Mouse (Mus musculus) MEL (cell line): ENCODE results near the gene Arfip1.

Experiments used
- CTCF ChIP-seq, 3 experiments: IDR thresholded peaks in 2 of 3; conservative IDR thresholded peaks in 1 of 3; 2 replicates each; pipeline ENCODE4 v1.5.1; 2011 to 2012; ENCODE audit warnings: low read length in 3 of 3, low read depth in 2 of 3, mild to moderate bottlenecking in 2 of 3, improper control_type of control experiment in 1 of 3, inconsistent platforms in 1 of 3, mixed read lengths in 1 of 3, moderate library complexity in 1 of 3; ENCODE audit not compliant: control insufficient read depth in 1 of 3, insufficient read depth in 1 of 3, poor library complexity in 1 of 3, severe bottlenecking in 1 of 3
- E2F4 ChIP-seq: IDR thresholded peaks from 2 replicates; pipeline ENCODE4 v1.6.1; 2011; ENCODE audit warnings: low read depth, low read length, improper control_type of control experiment, borderline replicate concordance
- EP300 ChIP-seq, 2 experiments: IDR thresholded peaks; 2 replicates each; pipeline ENCODE4 v1.6.1; 2011; ENCODE audit warnings: improper control_type of control experiment in 2 of 2, low read length in 2 of 2, low read depth in 1 of 2, mild to moderate bottlenecking in 1 of 2
- ETS1 ChIP-seq: IDR thresholded peaks from 2 replicates; pipeline ENCODE4 v1.6.1; 2012; ENCODE audit warnings: low read depth, mild to moderate bottlenecking, inconsistent platforms, low read length, improper control_type of control experiment, moderate library complexity
- GATA1 ChIP-seq: IDR thresholded peaks from 2 replicates; pipeline ENCODE4 v1.6.1; 2011; ENCODE audit warnings: low read depth, low read length, improper control_type of control experiment
- MYB ChIP-seq: IDR thresholded peaks from 2 replicates; pipeline ENCODE4 v1.6.1; 2011; ENCODE audit warnings: mild to moderate bottlenecking, low read depth, low read length, improper control_type of control experiment
- MYC ChIP-seq: IDR thresholded peaks from 2 replicates; pipeline ENCODE4 v1.6.1; 2011; ENCODE audit warnings: low read depth, mild to moderate bottlenecking, low read length, improper control_type of control experiment, moderate library complexity
- NELFE ChIP-seq: IDR thresholded peaks from 2 replicates; pipeline ENCODE4 v1.6.1; 2011; ENCODE audit warnings: low read depth, low read length, improper control_type of control experiment
- NRF1 ChIP-seq: IDR thresholded peaks from 2 replicates; pipeline ENCODE4 v1.6.1; 2014; ENCODE audit warnings: low read depth, mild to moderate bottlenecking, inconsistent platforms, low read length, improper control_type of control experiment, moderate library complexity; ENCODE audit not compliant: poor library complexity, insufficient read depth, severe bottlenecking
- POLR2A ChIP-seq, 2 experiments: IDR thresholded peaks; 2 replicates each; pipeline ENCODE4 v1.6.1; 2011 to 2012; ENCODE audit warnings: low read length in 2 of 2, mild to moderate bottlenecking in 2 of 2, control low read depth in 1 of 2, improper control_type of control experiment in 1 of 2, low read depth in 1 of 2, moderate library complexity in 1 of 2; ENCODE audit not compliant: control insufficient read depth in 1 of 2, insufficient read depth in 1 of 2, poor library complexity in 1 of 2
- SIN3A ChIP-seq: IDR thresholded peaks from 2 replicates; pipeline ENCODE4 v1.6.1; 2012; ENCODE audit warnings: low read length, improper control_type of control experiment, inconsistent platforms
- TAL1 ChIP-seq: IDR thresholded peaks from 2 replicates; pipeline ENCODE4 v1.6.1; 2012; ENCODE audit warnings: mild to moderate bottlenecking, inconsistent platforms, low read length, moderate library complexity, mixed read lengths
- ZC3H11A ChIP-seq: IDR thresholded peaks from 2 replicates; pipeline ENCODE4 v1.6.1; 2012; ENCODE audit warnings: low read depth, mild to moderate bottlenecking, inconsistent platforms, low read length, improper control_type of control experiment
- ZMIZ1 ChIP-seq: IDR thresholded peaks from 2 replicates; pipeline ENCODE4 v1.6.1; 2012; ENCODE audit warnings: low read depth, mild to moderate bottlenecking, inconsistent platforms, low read length, improper control_type of control experiment, moderate library complexity

DNA sequence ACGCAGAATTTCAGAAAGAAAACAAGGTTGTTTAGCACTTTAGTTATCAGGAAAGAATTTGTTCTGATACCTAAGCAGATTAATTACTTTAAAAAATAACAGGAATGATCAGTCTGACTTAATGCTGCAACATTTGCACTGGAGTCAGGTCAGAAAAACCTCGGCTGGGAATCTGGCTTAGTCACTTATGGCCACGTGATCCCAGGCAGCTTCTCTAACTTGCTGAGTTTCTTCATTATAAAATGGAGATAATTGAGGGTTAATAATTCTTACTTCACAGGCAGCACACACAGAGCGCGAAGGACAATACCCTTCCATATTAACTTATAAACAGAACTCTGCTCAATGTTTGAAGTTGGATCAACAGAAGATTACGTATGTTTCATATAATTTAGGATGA, 45.4 kb downstream of the Arfip1 start:
- no peak for TF ChIP-seq E2F4
- no peak for TF ChIP-seq CTCF (IDR thresholded peaks at IDR 0.05 in 2 of 3, conservative IDR thresholded peaks at IDR 0.05 in 1 of 3; ENCODE audit: control insufficient read depth in 1 of 3, insufficient read depth in 1 of 3, low read depth in 2 of 3, low read length in 3 of 3, poor library complexity in 1 of 3, severe bottlenecking in 1 of 3)
- no peak for TF ChIP-seq ZC3H11A
- no peak for TF ChIP-seq MYB
- TF ChIP-seq POLR2A (IDR thresholded peaks at IDR 0.05; ENCODE audit: control insufficient read depth in 1 of 2, insufficient read depth in 1 of 2, low read depth in 1 of 2, low read length in 2 of 2, poor library complexity in 1 of 2): no peak
- no peak for TF ChIP-seq TAL1
- TF ChIP-seq MYC: no peak
- TF ChIP-seq EP300 (IDR thresholded peaks at IDR 0.05; ENCODE audit: low read depth in 1 of 2, low read length in 2 of 2): no peak
- TF ChIP-seq ZMIZ1: no peak
- TF ChIP-seq NRF1: no peak
- no peak for TF ChIP-seq GATA1
- no peak for TF ChIP-seq ETS1
- no peak for TF ChIP-seq SIN3A
- TF ChIP-seq NELFE: no peak
